Mouse (Mus musculus) monocyte, adult 2 months (primary cell): Measurements from ENCODE around the gene Wars2.

Experiments used
- DNase-seq, 2 experiments: peaks; one replicate each; pipeline ENCODE4 v3.0.0; 2022; ENCODE audit warnings: low spot score in 2 of 2, low read depth in 1 of 2

Wars2 gene

DNA sequence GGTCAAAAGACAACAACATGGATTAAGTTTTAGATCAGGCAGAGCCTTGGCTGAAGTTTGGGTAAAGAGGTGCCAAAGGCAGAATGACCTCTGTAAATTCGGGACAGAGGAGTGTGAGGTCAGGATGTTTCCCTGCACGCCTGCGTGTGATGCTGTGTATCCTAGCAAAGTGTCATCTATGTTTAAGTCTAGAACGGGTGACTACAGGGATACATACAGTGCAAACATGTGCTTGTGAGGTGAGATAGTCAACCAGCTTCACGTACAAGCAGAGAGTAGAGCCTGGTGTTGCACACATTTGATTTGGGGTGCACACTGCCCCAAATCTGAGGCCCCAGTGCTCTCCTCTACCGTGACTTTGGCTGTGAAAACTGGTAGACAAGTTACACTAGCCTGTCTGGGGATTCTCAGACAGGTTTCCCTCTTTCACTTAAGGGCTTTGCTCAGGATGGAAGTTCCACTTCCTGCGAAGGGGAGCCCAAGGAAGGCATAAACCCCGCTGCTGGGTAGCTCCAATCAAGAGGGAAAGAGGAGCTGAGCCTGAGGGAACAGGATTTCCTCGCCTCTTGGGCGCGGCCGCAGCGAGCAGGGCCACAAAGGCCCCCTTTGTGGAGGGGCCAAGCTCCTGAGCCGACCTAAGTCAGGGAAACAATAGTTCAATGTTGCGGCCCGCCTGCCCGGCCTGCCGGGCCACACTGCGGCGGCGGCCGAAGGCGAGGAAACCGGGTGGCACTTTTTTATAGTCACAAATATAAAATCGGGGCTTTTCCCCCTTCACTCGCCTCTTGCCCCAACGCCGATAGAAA is 107.3 kb downstream of the Wars2 start:
- DNase-seq, result no peak

DNA sequence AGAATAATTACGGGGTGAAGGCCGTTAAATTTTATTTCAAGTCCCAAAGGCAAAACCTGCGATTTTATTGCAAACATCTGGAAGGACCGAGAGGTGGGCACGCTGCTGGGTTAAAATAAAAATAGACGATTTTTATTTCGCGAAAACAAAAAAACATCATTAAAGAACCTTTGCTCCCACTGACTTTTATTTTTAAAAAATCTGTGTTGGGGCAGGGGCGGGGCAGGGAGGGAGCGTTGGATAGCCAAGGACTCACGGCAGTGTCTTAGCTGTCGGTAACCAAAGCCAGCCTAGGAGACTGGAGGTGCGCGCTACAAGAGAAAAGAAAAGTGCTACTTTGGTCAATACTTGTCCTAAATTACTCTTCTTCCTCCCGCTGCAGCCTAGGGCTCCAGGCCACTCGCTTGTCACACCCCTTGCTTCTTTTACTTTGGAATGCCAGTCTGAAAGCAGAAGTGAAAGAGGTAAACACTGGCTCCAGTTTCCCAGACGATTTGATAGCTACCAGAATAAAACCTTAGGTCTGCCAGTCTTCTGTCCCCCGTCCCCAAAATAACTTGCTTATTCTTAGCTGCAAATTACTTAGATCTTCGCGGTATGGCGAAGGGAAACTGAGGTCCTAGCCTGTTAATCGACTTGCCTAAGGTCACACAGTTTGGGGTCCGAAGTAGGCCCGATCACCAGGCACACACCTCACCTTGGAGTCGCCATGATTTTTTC is 108.1 kb downstream of the Wars2 start:
- DNase-seq, result no peak

- DNase-seq, result no peak
These were observed 108.6 kb downstream of the Wars2 start for GRCm38 (mm10) chr3:99249551-99249870.

- no peak for DNase-seq
These were observed 109.0 kb downstream of the Wars2 start for GRCm38 (mm10) chr3:99249906-99250305.

DNA sequence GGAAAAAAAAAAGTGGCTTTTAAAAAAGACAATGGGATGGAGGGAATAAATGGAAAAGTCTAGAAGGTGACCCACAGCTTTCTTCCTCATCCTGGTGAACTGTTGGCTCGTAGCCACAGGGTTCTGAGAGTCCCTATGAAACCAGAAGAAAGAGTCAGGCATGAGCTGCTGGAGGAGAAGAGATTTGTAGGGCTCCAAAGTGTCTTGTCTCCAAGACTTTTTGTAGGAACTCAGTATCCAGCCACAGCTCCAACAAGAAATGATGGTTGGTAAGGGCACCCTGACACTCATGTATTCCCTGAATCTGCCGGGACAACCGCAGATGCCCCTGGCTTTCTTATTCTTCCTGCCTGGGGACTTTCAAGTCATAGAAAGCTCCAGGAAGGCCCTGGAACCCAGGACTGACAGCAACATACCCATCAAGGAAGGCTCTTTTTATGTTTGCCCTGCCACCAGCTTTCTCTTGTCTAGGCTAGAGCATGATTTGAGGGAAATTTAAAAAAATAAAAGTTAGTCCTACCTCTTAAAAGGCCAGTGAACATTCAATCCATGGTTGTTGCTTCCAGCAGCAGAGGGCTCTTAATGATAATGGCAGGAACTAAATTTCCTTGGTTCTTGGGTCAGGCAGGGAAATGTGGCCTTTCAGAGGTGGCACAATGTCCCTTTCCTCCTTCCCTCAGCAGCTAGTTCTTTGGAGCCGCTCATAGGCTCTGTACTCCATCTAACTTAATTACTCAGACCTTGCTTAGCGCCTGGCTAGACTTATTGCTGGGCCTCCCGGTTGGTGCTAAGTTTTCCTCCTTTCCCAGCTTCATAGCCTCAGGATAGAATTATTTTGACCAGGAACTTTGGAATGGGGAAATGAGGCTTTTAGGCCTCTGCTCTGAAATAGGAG is 110.7 kb downstream of the Wars2 start:
- DNase-seq, result no peak

- DNase-seq, result no peak
These were observed 111.7 kb downstream of the Wars2 start for GRCm38 (mm10) chr3:99252461-99253091.

DNA sequence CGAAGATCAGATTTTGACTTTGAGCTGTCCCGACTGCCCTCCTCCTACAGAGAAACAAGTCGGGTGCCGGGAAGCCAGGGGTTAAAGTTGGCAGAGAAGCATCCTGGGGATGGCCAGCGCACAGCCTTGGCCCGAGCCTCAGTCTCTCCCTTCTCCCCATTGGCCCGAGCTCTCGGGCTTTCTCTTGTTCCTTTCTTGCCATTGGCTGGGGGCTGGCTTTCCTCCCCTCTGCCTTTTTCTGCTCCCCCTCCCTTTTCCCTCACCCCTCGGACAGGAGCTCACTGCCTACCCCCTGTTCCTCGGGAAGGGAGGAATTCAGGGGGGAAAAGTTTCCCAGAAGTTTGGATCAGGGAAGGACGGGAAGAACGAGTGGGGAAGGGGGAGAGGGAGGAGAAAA is 112.2 kb downstream of the Wars2 start:
- no peak for DNase-seq

GRCm38 (mm10) chr3:99253497-99254451 is 112.9 kb downstream of the Wars2 start:
- no peak for DNase-seq

GRCm38 (mm10) chr3:99254559-99255151 is 113.8 kb downstream of the Wars2 start:
- no peak for DNase-seq

GRCm38 (mm10) chr3:99255411-99256365 is 114.8 kb downstream of the Wars2 start:
- no peak for DNase-seq

- DNase-seq, result no peak
These were observed 115.5 kb downstream of the Wars2 start for GRCm38 (mm10) chr3:99256366-99256750.

GRCm38 (mm10) chr3:99256766-99257165 is 115.9 kb downstream of the Wars2 start:
- DNase-seq, result no peak

DNA sequence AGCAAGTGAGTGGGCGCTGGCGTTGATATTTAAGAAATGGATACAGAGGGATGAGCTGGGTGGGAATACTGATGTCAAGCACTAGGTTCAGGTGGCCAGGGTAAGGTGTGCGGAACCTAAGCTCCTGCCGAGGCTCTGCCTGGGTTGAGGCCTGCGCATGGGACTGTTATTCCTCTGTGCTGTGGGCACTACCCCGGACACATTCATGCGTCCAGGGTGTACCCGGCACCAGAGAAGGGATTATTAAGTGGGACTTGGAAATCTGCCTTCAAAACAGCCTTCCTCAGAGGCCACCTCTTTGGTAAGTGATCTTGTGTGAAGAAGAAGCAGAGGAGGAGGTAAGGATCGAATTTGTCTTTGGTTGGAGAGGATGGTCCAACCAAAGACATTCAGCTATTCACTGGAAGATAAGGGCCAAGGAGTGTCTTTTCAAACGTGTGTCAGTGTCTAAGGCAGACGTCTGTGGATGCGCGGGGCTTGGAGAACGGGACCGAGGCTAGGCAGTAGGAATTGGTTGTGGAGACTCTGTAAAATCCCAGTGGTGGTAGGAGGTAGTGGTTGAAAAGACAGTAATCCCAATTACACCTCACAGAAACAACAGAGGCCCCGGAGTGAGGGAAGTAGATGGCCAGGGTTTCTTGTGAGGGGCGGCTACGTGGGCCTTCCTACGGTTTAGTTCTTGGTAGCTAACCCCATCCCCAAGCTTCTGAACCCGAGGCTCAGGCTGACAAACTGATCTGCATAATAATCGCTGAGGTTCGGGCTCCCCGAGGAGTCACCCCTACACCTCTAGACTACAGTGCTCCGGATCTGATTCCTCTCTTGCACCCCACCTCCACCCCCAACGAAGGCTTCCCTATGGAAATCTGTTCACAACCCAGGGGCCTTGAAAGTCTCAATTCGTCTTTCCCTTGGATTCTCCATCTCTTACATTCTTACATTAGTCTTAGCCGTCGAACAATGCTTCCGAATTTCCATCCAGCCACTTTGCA is 117.0 kb downstream of the Wars2 start:
- no peak for DNase-seq

DNA sequence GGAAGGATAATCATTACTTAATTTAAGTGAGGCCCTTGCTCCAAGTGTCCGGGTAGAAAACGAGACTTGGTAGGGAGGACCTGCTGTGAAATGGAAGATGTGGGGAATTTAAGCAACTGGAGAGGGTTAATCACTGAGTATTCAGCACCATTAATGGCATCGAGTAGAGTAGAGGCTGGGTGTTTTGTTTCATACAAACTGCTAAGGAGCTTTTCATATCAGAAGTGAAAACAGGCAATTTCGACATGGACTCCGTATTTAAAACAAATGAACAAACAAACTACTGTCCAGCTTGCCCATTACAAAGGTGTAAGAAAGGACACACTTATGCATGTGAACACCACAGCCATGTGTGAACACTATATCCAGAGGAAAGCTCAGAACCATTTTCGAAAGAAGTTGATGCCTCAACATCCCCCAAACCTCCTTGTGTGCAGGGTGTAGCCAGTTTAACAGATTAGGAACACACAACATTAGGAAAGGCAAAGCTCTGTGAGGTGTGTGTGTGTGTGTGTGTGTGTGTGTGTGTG is 118.9 kb downstream of the Wars2 start:
- no peak for DNase-seq

DNA sequence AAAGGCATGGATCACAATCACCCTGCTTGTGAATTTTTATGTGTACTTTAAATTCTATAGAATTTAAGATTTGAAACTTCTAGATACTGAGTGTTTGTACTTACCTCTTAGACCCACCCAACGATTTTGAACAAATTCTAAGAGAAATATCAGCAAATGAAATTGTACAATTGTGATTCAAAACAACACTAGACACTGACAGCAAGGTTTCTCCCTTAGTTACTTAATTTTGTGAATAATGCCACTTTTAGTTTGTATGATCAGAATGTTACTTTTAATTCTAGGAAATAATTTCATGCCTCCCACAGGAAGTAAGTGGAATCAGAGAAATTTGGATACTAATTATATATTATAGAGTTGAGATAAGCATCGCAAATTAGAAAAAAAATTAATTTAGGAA is 119.5 kb downstream of the Wars2 start:
- no peak for DNase-seq

- DNase-seq, result no peak
These were observed 120.5 kb downstream of the Wars2 start for GRCm38 (mm10) chr3:99261371-99261791.

DNA sequence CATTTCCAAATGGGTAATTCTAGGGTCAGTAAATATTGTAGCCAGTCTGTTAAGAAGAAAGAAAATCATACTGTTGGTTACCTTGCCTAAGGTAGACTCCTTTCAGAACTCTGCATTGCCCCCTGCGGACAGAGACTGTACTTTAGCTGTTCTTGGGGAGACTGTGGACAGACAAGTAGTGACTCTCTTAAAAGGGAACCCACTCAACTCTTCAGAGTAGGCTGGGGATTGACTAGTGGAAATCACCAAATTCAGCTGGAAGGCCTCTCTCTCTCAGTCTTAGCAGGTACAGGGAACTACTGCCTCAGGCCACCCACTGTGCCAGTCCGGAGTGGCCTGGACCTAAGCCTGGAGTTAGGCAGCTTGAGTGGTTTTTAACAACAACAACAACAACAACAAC is 121.1 kb downstream of the Wars2 start:
- no peak for DNase-seq
